Mouse (Mus musculus) neural tube, embryonic 14.5 days (tissue): Measurements from ENCODE around the gene Arhgef19. TPM values are rescaled to one million over a fixed set of nuclear protein-coding genes. Genes with fewer than 3 reads are reported as not detected.
A peak's percentile ranks its signal among the peaks of the same experiment; 100 is the strongest.

Experiments
- ATAC-seq: fragments of 200-750 bp; cut with Nextera tagmentation; 2 replicates; pipeline ENCODE4 v1.8.0; 2017; ENCODE audit warnings: low read depth, mild to moderate bottlenecking, moderate TSS enrichment, moderate library complexity
- H3K27ac ChIP-seq: fragments of 300-500 bp; sonication (generic); 2 replicates; pipeline ENCODE4 v1.5.1; 2014; ENCODE audit warnings: low read depth, mild to moderate bottlenecking, control low read depth, low read length, moderate library complexity, mixed read lengths
- H3K27me3 ChIP-seq: fragments of 300-500 bp; sonication (generic); 2 replicates; pipeline ENCODE4 v1.6.1; 2014; ENCODE audit warnings: low read length; ENCODE audit not compliant: control insufficient read depth, insufficient read depth
- H3K36me3 ChIP-seq: fragments of 300-500 bp; sonication (generic); 2 replicates; pipeline ENCODE4 v1.6.1; 2014; ENCODE audit warnings: low read length, mixed read lengths; ENCODE audit not compliant: control insufficient read depth, insufficient read depth
- H3K4me1 ChIP-seq: fragments of 300-500 bp; sonication (generic); 2 replicates; pipeline ENCODE4 v1.6.1; 2014; ENCODE audit warnings: low read length; ENCODE audit not compliant: control insufficient read depth, insufficient read depth
- H3K4me2 ChIP-seq: fragments of 300-500 bp; sonication (generic); 2 replicates; pipeline ENCODE4 v1.6.1; 2014; ENCODE audit warnings: mild to moderate bottlenecking, low read depth, low read length, control low read depth
- H3K4me3 ChIP-seq: fragments of 300-500 bp; sonication (generic); 2 replicates; pipeline ENCODE4 v1.5.1; 2014; ENCODE audit warnings: low read depth, low read length, control low read depth, mixed read lengths
- H3K9ac ChIP-seq: fragments of 300-500 bp; sonication (generic); replicated peaks from 2 replicates; pipeline ENCODE4 v1.6.1; 2014; ENCODE audit warnings: low read depth, mild to moderate bottlenecking, control low read depth, low read length, mixed read lengths
- H3K9me3 ChIP-seq: fragments of 300-500 bp; sonication (generic); 2 replicates; pipeline ENCODE4 v1.6.1; 2016; ENCODE audit warnings: low read length; ENCODE audit not compliant: control insufficient read depth
- WGBS: fragments of 180-500 bp; shearing (Covaris S2); extraction: QIAGEN DNeasy Blood & Tissue Kit; methylation state at CpG from one replicate; pipeline ENCODE4 v1.1.7; 2014; 5-methylcytosine and 5-hydroxymethylcytosine counted together
- polyA plus RNA-seq: library from polyadenylated mRNA; unstranded; fragments of >200 nt; fragmentation: Nextera tagmentation; extraction: Ambion mirVana; gene quantifications from 2 replicates; pipeline ENCODE4 v1.2.1, GENCODE M21; 2014

Gene Arhgef19
- polyA plus RNA-seq, 1 experiment from 2014 or later, result 0.68 TPM

GRCm38 (mm10) chr4:141252641-141253040 lies 13.3 kb downstream of the Arhgef19 start:
- Histone ChIP-seq H3K27me3 (peaks cover 14% of the 10 kb centered on the region), H3K36me3 (no peaks in the 10 kb centered on the region), H3K27ac (no peak overlapping the region), H3K4me1 (peaks cover 2% of the 10 kb centered on the region), H3K4me2 (no peak overlapping the region), H3K9ac (no peak overlapping the region), H3K9me3 (no peaks in the 10 kb centered on the region), H3K4me3 (no peak overlapping the region)
- ATAC-seq, result no peak
- 77% methylated on average over 2 of the region's 2 CpGs for WGBS

- no peak overlapping the region for H3K4me2 ChIP-seq
- 50% methylated on average over 16 of the region's 16 CpGs for WGBS
- no peaks in the 10 kb centered on the region for H3K4me1 ChIP-seq
- no peaks in the 10 kb centered on the region for H3K9me3 ChIP-seq
- H3K9ac ChIP-seq, result no peak overlapping the region
- H3K27ac ChIP-seq, result no peak overlapping the region
- no peaks in the 10 kb centered on the region for H3K36me3 ChIP-seq
- peak; percentile 42; the same call in 1 of the 2 replicates for ATAC-seq
- peaks cover 4% of the 10 kb centered on the region for H3K27me3 ChIP-seq
- no peak overlapping the region for H3K4me3 ChIP-seq
These were observed 14.9 kb downstream of the Arhgef19 start for GRCm38 (mm10) chr4:141254234-141254633.

- no peaks in the 10 kb centered on the region for H3K4me1 ChIP-seq
- no peak overlapping the region for H3K4me3 ChIP-seq
- H3K27ac ChIP-seq, result no peak overlapping the region
- no peak overlapping the region for H3K4me2 ChIP-seq
- no peak for ATAC-seq
- no peak overlapping the region for H3K9ac ChIP-seq
- H3K9me3 ChIP-seq, result no peaks in the 10 kb centered on the region
- 64% methylated on average over 5 of the region's 5 CpGs for WGBS
- no peaks in the 10 kb centered on the region for H3K27me3 ChIP-seq
- H3K36me3 ChIP-seq, result no peaks in the 10 kb centered on the region
These were observed 18.1 kb downstream of the Arhgef19 start for GRCm38 (mm10) chr4:141257440-141257839.

GRCm38 (mm10) chr4:141259413-141259812 lies 20.1 kb downstream of the Arhgef19 start:
- Histone ChIP-seq H3K4me2 (no peak overlapping the region), H3K27ac (no peak overlapping the region), H3K36me3 (no peaks in the 10 kb centered on the region), H3K9ac (no peak overlapping the region), H3K4me1 (no peaks in the 10 kb centered on the region), H3K27me3 (no peaks in the 10 kb centered on the region), H3K4me3 (no peak overlapping the region), H3K9me3 (no peaks in the 10 kb centered on the region)
- WGBS, result 83% methylated on average over 12 of the region's 12 CpGs
- ATAC-seq, result no peak

GRCm38 (mm10) chr4:141260007-141260723 lies 20.9 kb downstream of the Arhgef19 start:
- Histone ChIP-seq H3K36me3 (no peaks in the 10 kb centered on the region), H3K9ac (no peak overlapping the region), H3K4me3 (no peak overlapping the region), H3K27ac (no peak overlapping the region), H3K9me3 (no peaks in the 10 kb centered on the region), H3K4me1 (no peaks in the 10 kb centered on the region), H3K27me3 (no peaks in the 10 kb centered on the region), H3K4me2 (no peak overlapping the region)
- no peak for ATAC-seq
- WGBS, result 56% methylated on average over 16 of the region's 16 CpGs

GRCm38 (mm10) chr4:141262906-141263637 lies 23.8 kb downstream of the Arhgef19 start:
- no peak overlapping the region for H3K9ac ChIP-seq
- H3K9me3 ChIP-seq, result no peaks in the 10 kb centered on the region
- no peak overlapping the region for H3K4me3 ChIP-seq
- no peak overlapping the region for H3K4me2 ChIP-seq
- no peak for ATAC-seq
- H3K36me3 ChIP-seq, result no peaks in the 10 kb centered on the region
- no peaks in the 10 kb centered on the region for H3K4me1 ChIP-seq
- 83% methylated on average over 10 of the region's 10 CpGs for WGBS
- H3K27me3 ChIP-seq, result no peaks in the 10 kb centered on the region
- H3K27ac ChIP-seq, result no peak overlapping the region

GRCm38 (mm10) chr4:141265979-141266637 lies 26.8 kb downstream of the Arhgef19 start:
- no peaks in the 10 kb centered on the region for H3K27me3 ChIP-seq
- H3K4me3 ChIP-seq, result no peak overlapping the region
- no peaks in the 10 kb centered on the region for H3K36me3 ChIP-seq
- no peaks in the 10 kb centered on the region for H3K9me3 ChIP-seq
- H3K27ac ChIP-seq, result no peak overlapping the region
- no peak for ATAC-seq
- 90% methylated on average over 3 of the region's 3 CpGs for WGBS
- no peaks in the 10 kb centered on the region for H3K4me1 ChIP-seq
- no peak overlapping the region for H3K4me2 ChIP-seq
- no peak overlapping the region for H3K9ac ChIP-seq

- no peaks in the 10 kb centered on the region for H3K4me1 ChIP-seq
- H3K4me2 ChIP-seq, result no peak overlapping the region
- no peak overlapping the region for H3K4me3 ChIP-seq
- WGBS, result 72% methylated on average over 3 of the region's 3 CpGs
- H3K27ac ChIP-seq, result no peak overlapping the region
- no peaks in the 10 kb centered on the region for H3K9me3 ChIP-seq
- H3K36me3 ChIP-seq, result no peaks in the 10 kb centered on the region
- no peak overlapping the region for H3K9ac ChIP-seq
- H3K27me3 ChIP-seq, result no peaks in the 10 kb centered on the region
- ATAC-seq, result no peak
These were observed 28.0 kb downstream of the Arhgef19 start for GRCm38 (mm10) chr4:141267250-141267649.

GRCm38 (mm10) chr4:141267837-141268236 lies 28.5 kb downstream of the Arhgef19 start:
- H3K36me3 ChIP-seq, result no peaks in the 10 kb centered on the region
- H3K27me3 ChIP-seq, result no peaks in the 10 kb centered on the region
- H3K4me3 ChIP-seq, result no peak overlapping the region
- 49% methylated on average over 9 of the region's 9 CpGs for WGBS
- H3K9ac ChIP-seq, result no peak overlapping the region
- no peak overlapping the region for H3K4me2 ChIP-seq
- ATAC-seq, result no peak
- no peak overlapping the region for H3K27ac ChIP-seq
- H3K9me3 ChIP-seq, result no peaks in the 10 kb centered on the region
- H3K4me1 ChIP-seq, result no peaks in the 10 kb centered on the region
